Mouse (Mus musculus): ENCODE data around the gene Hoxc5.

GRCm38 (mm10) chr15:103053210-103053609, 86.0 kb downstream of the Hoxc5 start:
- TF ChIP-seq CTCF (IDR thresholded peaks at IDR 0.05; ENCODE audit: borderline replicate concordance, insufficient read depth, low read length) (no peak), POLR2A (IDR thresholded peaks at IDR 0.05; ENCODE audit: low read depth, low read length) (no peak)
